Mouse (Mus musculus): ENCODE results near the gene Btd.

The Btd gene

GRCm38 (mm10) chr14:31700376-31700775 is 59.5 kb downstream of the Btd start:
- DNase-seq (ENCODE audit: low spot score) = no peak

GRCm38 (mm10) chr14:31709343-31709742 is 68.5 kb downstream of the Btd start:
- no peak for DNase-seq (ENCODE audit: low spot score)

GRCm38 (mm10) chr14:31715669-31716068 is 74.8 kb downstream of the Btd start:
- no peak for DNase-seq (ENCODE audit: low spot score)

GRCm38 (mm10) chr14:31717360-31717759 is 76.5 kb downstream of the Btd start:
- DNase-seq (ENCODE audit: low spot score) = no peak

Data from yolk sac, embryonic 10.5 days (tissue).